Mouse (Mus musculus) embryonic facial prominence, embryonic 12.5 days (tissue): Measurements from ENCODE around the gene Ski. TPM values are rescaled to one million over a fixed set of nuclear protein-coding genes. Genes with fewer than 3 reads are reported as not detected.
A peak's percentile ranks its signal among the peaks of the same experiment; 100 is the strongest.

Source experiments
- ATAC-seq: fragments of 200-750 bp; cut with Nextera tagmentation; 2 replicates; pipeline ENCODE4 v1.8.0; 2017; ENCODE audit not compliant: insufficient number of reproducible peaks, insufficient read depth, low FRiP score, low TSS enrichment
- H3K27ac ChIP-seq: fragments of 300-500 bp; sonication (generic); 2 replicates; pipeline ENCODE4 v1.5.1; 2016; ENCODE audit warnings: mild to moderate bottlenecking
- H3K27me3 ChIP-seq: fragments of 300-500 bp; sonication (generic); 2 replicates; pipeline ENCODE4 v1.6.1; 2016; ENCODE audit warnings: mild to moderate bottlenecking, moderate library complexity
- H3K36me3 ChIP-seq: fragments of 300-500 bp; sonication (generic); 2 replicates; pipeline ENCODE4 v1.6.1; 2016; ENCODE audit warnings: mild to moderate bottlenecking
- H3K4me1 ChIP-seq: fragments of 300-500 bp; sonication (generic); 2 replicates; pipeline ENCODE4 v1.6.1; 2016
- H3K4me2 ChIP-seq: fragments of 300-500 bp; sonication (generic); replicated peaks from 2 replicates; pipeline ENCODE4 v1.6.1; 2016; ENCODE audit warnings: mild to moderate bottlenecking, moderate library complexity
- H3K4me3 ChIP-seq: fragments of 300-500 bp; sonication (generic); 2 replicates; pipeline ENCODE4 v1.5.1; 2016; ENCODE audit warnings: mild to moderate bottlenecking
- H3K9ac ChIP-seq: fragments of 300-500 bp; sonication (generic); 2 replicates; pipeline ENCODE4 v1.6.1; 2016; ENCODE audit warnings: mild to moderate bottlenecking, moderate library complexity
- H3K9me3 ChIP-seq: fragments of 300-500 bp; sonication (generic); 2 replicates; pipeline ENCODE4 v1.6.1; 2016; ENCODE audit warnings: mild to moderate bottlenecking, moderate library complexity
- WGBS: fragments of 180-500 bp; shearing (Covaris S2); methylation state at CpG from one replicate; pipeline ENCODE4 v1.1.7; 2016; 5-methylcytosine and 5-hydroxymethylcytosine counted together
- polyA plus RNA-seq: library from polyadenylated mRNA; unstranded; fragments of >200 nt; fragmentation: Nextera tagmentation; extraction: Ambion mirVana; gene quantifications from 2 replicates; pipeline ENCODE4 v1.2.1, GENCODE M21; 2016

Ski gene
- polyA plus RNA-seq, 1 experiment from 2014 or later: 17.7 TPM

DNA sequence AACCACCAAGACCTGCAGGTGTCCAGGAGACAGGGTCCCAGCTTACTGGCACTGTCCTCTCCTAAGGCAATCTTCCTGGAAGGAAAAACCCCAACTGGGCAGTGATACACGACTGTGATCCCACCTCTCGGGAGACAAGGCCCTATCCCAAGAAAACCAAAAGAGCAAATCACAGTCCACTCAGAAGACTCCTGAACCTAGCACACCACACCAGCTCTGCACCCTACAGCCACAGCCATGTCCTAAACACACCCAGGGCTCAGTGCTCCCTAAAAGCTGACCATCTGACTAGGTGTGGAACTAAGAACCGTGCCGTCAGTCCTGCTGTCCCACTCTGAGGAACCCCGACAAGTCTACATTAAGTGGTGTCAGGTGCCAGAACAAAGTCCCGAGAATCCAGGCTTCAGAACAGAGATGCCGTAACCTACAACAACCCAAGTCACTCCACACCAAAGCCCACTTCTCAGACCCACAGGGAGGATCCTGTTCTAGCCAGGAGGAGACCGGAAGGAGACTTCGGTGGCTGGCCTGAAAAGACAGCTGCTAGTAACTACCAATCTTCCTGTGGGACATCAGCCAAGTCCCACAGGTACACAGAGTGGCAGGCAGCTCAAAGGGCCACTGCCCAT, 4.2 kb downstream of the Ski start:
- no peak overlapping the region for H3K27ac ChIP-seq
- WGBS: 63% methylated on average over 9 of the region's 9 CpGs
- no peak for ATAC-seq
- H3K9ac ChIP-seq: 0 out of 2 replicates have a peak overlapping the region, but pooled peaks have one; percentile 99
- peaks cover 69% of the 10 kb centered on the region for H3K4me1 ChIP-seq
- H3K9me3 ChIP-seq: no peaks in the 10 kb centered on the region
- no peaks in the 10 kb centered on the region for H3K36me3 ChIP-seq
- no peaks in the 10 kb centered on the region for H3K27me3 ChIP-seq
- H3K4me2 ChIP-seq: peak overlapping the region; percentile 92
- H3K4me3 ChIP-seq: peak overlapping the region; percentile 66

DNA sequence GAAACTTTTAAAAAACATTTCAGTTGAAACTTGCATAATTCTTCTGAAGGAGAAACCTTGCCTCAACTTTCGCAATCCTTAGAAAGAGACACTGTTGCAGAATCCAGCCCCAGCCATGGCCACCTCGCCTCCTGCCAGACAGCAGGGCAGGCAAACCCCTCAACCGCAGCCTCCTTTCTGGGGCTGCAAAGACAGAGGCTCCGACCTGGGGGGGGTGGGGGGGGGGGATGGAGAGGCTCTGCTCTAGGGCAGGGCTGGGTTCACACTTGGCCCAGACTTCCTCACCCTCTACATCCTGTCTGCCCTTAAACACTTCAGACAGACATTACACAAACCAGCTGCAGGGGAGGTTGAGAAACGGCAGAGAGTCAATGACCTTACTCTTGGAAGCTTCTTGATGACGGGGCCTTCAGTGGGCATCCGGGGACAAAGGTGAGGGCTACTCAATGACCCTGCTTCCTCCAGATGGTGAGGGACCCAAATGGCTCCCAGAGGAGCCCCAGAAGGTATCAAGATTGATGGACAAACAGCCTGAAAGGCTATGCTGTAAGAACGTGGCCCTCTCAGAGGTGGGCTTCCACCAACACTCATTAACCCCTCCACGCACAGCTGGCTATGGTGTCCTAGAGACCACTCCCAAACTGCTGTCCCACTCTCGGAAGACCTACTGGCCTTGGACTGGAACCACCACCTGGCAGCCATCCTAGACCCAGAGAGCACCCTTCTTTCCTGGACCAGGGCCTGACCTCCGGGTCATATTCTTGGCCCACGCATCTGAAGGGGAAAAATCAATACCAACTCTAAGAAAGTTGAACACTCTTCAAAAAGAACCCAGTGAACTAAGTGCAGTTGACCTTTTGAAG, 4.9 kb downstream of the Ski start:
- Histone ChIP-seq H3K4me3 (no peak overlapping the region), H3K27ac (no peak overlapping the region), H3K9me3 (no peaks in the 10 kb centered on the region), H3K36me3 (no peaks in the 10 kb centered on the region), H3K4me2 (peak overlapping the region; percentile 92), H3K4me1 (peaks cover 76% of the 10 kb centered on the region), H3K27me3 (no peaks in the 10 kb centered on the region), H3K9ac (no peak overlapping the region)
- no peak for ATAC-seq
- 50% methylated on average over 12 of the region's 12 CpGs for WGBS

DNA sequence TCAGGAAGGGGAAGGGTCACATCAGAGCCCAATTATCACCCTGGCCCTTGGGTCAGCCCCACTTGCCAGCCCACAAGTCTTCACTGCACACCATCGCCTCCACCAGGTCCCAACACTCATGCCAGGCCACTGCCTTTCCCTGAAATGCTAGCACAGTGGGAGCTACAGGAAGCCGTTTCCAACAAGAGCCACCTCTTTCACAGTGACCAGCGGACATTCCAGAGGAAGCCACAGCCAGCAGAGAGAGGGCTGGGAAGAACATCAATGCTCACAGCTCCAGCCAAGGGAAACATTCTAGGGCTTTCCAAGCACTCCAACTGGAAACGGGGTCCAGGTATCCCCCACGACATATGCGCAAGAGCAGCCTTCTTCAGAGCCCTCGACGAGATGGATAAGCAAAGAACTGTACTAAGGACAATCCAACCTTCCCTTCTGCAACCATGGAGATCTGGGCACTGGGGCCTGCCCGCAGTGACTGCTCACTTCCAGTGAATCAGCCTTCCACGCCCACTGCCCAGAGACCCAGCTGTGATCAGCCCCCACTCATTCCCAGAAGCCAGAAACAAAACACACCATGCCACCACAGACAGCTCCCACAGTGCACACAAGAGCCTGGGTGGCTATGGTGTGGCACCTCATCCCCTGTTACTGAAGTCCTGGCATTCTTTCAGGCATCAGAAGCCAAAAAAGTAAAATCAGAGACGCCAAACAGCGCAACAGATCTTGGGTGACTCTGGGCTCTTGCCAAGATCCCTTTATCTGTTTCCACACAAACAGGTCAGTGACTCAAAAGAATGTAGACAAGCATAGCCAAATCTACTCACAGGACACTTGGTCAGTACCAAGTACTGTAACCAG, 6.4 kb downstream of the Ski start:
- 62% methylated on average over 12 of the region's 12 CpGs for WGBS

DNA sequence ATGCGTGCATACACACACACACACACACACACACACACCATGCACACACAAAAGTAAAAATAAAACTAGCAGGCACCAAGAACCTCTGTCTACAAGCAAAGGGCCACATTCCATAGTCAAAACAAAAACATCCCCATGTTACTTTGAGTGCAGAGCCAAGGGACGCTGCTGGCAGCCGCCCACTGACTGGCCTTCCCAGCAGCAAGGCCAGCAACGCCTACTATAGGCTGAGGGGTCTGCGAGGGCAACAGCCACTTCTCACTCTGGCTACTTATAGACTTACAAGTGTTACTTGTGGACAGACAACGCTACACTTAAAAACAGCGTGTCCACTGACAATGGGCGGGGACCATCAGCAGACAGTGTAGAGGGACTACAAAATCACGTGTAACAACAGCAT, 7.2 kb downstream of the Ski start:
- peaks cover 79% of the 10 kb centered on the region for H3K4me1 ChIP-seq
- 64% methylated on average over 9 of the region's 9 CpGs for WGBS
- H3K9me3 ChIP-seq: no peaks in the 10 kb centered on the region
- no peak overlapping the region for H3K27ac ChIP-seq
- H3K27me3 ChIP-seq: no peaks in the 10 kb centered on the region
- no peak overlapping the region for H3K9ac ChIP-seq
- H3K4me2 ChIP-seq: 0 out of 2 replicates have a peak overlapping the region, but pooled peaks have one; percentile 3
- H3K36me3 ChIP-seq: peaks cover 9% of the 10 kb centered on the region; the same call in 1 of the 2 replicates
- no peak for ATAC-seq
- no peak overlapping the region for H3K4me3 ChIP-seq

More for the DNA sequence above, 6.4 kb downstream of the Ski start:
- peaks cover 80% of the 10 kb centered on the region for H3K4me1 ChIP-seq
- no peaks in the 10 kb centered on the region for H3K27me3 ChIP-seq
- H3K4me2 ChIP-seq: peak overlapping the region; percentile 25
- no peak for ATAC-seq
- H3K4me3 ChIP-seq: no peak overlapping the region
- 0 out of 2 replicates have a peak overlapping the region, but pooled peaks have one; percentile 46 for H3K27ac ChIP-seq
- peaks cover under 1% of the 10 kb centered on the region; the same call in 1 of the 2 replicates for H3K36me3 ChIP-seq
- no peak overlapping the region; the same call in 1 of the 2 replicates for H3K9ac ChIP-seq
- H3K9me3 ChIP-seq: no peaks in the 10 kb centered on the region

DNA sequence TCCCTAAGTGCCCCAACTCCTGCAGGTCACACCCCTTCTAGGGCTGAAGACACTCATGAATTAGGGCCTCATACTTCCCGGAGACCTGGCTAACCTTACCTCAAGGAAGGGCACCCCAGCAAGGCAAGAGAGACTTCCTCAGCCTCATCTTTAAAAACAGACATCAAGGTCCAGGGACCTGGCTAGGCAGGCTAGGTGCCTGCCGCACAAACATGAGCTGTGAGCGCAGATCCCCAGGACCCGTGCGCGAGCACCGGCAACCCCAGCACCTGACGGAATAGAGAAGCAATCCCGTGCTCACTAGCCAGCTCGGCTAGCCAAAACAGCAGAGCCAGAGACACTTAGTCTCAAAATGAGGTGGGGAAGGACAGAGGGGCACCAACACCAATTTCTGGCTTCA, 7.6 kb downstream of the Ski start:
- H3K4me1 ChIP-seq: peaks cover 75% of the 10 kb centered on the region
- H3K4me2 ChIP-seq: no peak overlapping the region
- no peaks in the 10 kb centered on the region for H3K27me3 ChIP-seq
- no peak for ATAC-seq
- no peak overlapping the region for H3K27ac ChIP-seq
- WGBS: 76% methylated on average over 10 of the region's 10 CpGs
- no peaks in the 10 kb centered on the region for H3K9me3 ChIP-seq
- H3K4me3 ChIP-seq: no peak overlapping the region
- peaks cover 9% of the 10 kb centered on the region; the same call in 1 of the 2 replicates for H3K36me3 ChIP-seq
- no peak overlapping the region for H3K9ac ChIP-seq

DNA sequence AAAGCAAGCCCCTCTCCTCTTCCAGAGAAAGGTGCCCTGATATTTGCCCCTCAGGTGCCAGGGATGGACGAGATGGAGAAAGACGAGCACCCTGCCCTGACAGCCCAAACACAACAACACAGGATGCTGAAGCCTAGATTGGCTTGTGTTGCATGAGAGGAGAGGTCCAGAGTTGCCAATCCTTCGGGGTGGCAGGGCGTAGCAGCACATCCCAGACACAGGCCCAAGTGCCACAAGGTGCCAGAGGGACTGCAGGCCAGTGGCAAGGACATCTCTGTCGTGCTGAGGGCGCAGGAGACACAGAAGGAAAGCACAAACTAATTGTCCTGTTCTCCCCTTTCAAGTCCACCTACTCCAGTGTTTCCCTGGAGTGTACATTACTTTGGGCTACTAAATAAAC, 8.2 kb downstream of the Ski start:
- no peak overlapping the region for H3K4me3 ChIP-seq
- peak overlapping the region; percentile 8; the same call in 1 of the 2 replicates for H3K9ac ChIP-seq
- peaks cover 70% of the 10 kb centered on the region for H3K4me1 ChIP-seq
- H3K9me3 ChIP-seq: no peaks in the 10 kb centered on the region
- ATAC-seq: no peak
- H3K4me2 ChIP-seq: peak overlapping the region; percentile 4; the same call in 1 of the 2 replicates
- no peaks in the 10 kb centered on the region for H3K27me3 ChIP-seq
- WGBS: 71% methylated on average over 6 of the region's 6 CpGs
- peaks cover 9% of the 10 kb centered on the region; the same call in 1 of the 2 replicates for H3K36me3 ChIP-seq
- H3K27ac ChIP-seq: no peak overlapping the region

DNA sequence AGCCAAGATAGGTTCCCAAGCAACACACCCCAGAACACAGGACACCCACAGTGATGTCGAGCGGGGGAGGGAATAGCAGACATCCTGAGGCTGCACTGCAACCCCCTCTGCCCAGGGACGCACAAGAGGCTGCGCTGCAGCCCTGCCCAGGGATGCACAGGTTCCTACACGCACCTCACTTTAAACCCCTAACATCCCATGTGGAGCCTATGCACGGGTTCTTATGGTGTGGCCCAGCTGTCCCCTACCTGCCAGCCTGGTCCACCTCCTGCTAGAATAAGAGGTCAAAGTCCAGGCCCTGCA, 8.7 kb downstream of the Ski start:
- Histone ChIP-seq H3K4me2 (peak overlapping the region; percentile 4; the same call in 1 of the 2 replicates), H3K4me1 (peaks cover 70% of the 10 kb centered on the region), H3K27me3 (no peaks in the 10 kb centered on the region), H3K27ac (no peak overlapping the region), H3K4me3 (no peak overlapping the region), H3K9me3 (no peaks in the 10 kb centered on the region), H3K36me3 (peaks cover 9% of the 10 kb centered on the region; the same call in 1 of the 2 replicates), H3K9ac (no peak overlapping the region; the same call in 1 of the 2 replicates)
- no peak for ATAC-seq
- WGBS: 78% methylated on average over 6 of the region's 6 CpGs

DNA sequence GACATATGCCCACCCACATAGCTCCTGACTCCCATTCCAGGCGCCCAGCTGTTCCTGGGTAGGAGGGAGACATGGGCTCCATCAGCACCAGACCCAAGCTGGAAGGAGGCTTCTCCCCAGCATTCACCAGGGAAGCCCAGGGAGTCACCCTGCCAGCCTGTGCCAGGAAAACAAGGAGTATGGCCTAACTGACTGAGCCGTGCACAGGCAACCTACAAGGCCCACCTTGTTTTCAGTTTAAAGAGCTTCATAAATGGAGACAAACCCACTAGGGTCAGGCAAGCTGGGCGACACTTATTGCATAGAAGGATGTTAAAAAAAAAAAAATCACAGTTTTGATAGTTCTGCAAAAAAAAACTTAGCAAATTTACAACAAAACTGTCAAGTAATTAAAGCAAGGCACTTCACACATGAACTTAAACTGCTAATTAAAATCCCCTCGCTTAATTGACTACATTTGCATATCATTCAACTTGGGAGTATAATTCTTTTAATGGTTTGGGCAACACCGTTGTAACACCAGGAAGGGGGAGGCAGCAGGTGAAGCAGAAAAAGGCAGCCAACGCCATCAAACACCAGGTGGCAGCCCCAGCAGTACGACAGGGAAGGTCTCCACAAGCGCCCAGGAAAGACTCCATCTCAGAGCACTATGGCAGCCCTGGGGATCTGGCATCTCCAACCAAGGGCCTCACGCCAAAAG, 9.2 kb downstream of the Ski start:
- 75% methylated on average over 9 of the region's 9 CpGs for WGBS
- no peak overlapping the region for H3K9ac ChIP-seq
- H3K27me3 ChIP-seq: no peaks in the 10 kb centered on the region
- no peak for ATAC-seq
- peaks cover 9% of the 10 kb centered on the region; the same call in 1 of the 2 replicates for H3K36me3 ChIP-seq
- peaks cover 70% of the 10 kb centered on the region for H3K4me1 ChIP-seq
- no peak overlapping the region for H3K4me2 ChIP-seq
- H3K9me3 ChIP-seq: no peaks in the 10 kb centered on the region
- H3K4me3 ChIP-seq: no peak overlapping the region
- no peak overlapping the region for H3K27ac ChIP-seq

DNA sequence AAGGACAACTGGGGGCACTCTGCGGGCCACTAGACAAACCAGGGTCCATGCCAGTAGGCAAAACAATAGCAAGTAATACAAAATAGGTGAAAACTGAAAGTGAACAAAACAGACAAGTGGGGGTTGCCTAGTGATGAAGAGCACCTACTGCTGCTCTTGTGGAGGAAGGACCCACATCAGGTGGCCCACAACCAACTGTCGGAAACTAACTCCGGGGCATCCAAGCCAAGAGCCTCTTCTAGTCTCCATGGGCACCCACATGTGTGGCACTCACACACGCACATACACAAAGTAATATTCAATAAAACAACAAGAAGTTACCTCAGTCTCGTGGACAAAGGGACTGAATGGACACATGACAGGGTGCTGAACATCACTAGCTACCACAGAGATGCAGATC, 12.9 kb downstream of the Ski start:
- no peaks in the 10 kb centered on the region for H3K9me3 ChIP-seq
- H3K27ac ChIP-seq: no peak overlapping the region
- no peak overlapping the region for H3K4me2 ChIP-seq
- H3K4me3 ChIP-seq: no peak overlapping the region
- H3K4me1 ChIP-seq: peaks cover 46% of the 10 kb centered on the region
- peaks cover 9% of the 10 kb centered on the region; the same call in 1 of the 2 replicates for H3K36me3 ChIP-seq
- ATAC-seq: no peak
- no peak overlapping the region for H3K9ac ChIP-seq
- WGBS: 94% methylated on average over 5 of the region's 5 CpGs
- no peaks in the 10 kb centered on the region for H3K27me3 ChIP-seq

DNA sequence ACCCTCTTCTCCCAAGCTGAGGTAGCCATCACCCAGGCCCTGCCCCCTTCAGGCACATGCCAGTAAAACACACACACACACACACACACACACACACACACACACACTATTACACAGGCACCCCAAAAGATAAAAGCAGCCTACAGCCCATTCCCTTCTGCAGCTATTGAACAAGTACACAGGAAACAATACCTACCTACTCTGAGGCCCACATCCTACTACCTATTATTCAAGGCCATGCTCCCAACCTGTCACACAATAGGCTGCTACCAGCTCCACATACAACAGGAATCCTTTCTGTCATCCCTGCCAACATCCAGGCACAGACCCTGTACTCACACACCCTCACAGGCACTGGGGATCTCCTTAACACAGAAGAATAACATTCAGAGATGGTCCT, 13.3 kb downstream of the Ski start:
- no peak for ATAC-seq
- Histone ChIP-seq H3K9ac (no peak overlapping the region), H3K9me3 (no peaks in the 10 kb centered on the region), H3K36me3 (peaks cover 9% of the 10 kb centered on the region; the same call in 1 of the 2 replicates), H3K4me3 (no peak overlapping the region), H3K4me2 (no peak overlapping the region), H3K27ac (no peak overlapping the region), H3K4me1 (peaks cover 41% of the 10 kb centered on the region), H3K27me3 (no peaks in the 10 kb centered on the region)

DNA sequence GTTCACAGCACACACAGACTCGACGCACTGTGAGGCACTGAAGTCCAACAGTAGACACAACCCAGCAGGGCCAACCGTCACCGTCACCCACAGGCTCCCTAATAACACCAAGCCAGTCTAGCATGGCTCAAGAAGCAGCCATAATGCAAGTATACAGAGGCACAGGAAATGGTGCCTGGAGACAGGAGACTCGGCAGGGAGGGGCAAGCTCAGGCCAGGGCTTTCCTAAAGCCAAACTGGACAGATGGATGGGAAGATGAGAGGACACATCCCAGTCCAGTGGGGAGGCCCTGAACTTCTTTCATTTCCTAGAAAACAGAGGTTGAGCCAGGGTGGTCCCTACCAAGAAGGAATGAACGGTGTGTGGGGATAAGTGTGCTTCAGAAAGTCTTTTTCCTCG, 13.8 kb downstream of the Ski start:
- Histone ChIP-seq H3K27me3 (no peaks in the 10 kb centered on the region), H3K9me3 (no peaks in the 10 kb centered on the region), H3K27ac (0 out of 2 replicates have a peak overlapping the region, but pooled peaks have one; percentile 37), H3K36me3 (peaks cover 9% of the 10 kb centered on the region; the same call in 1 of the 2 replicates), H3K4me1 (peaks cover 39% of the 10 kb centered on the region), H3K4me3 (no peak overlapping the region), H3K4me2 (no peak overlapping the region), H3K9ac (no peak overlapping the region)
- 54% methylated on average over 7 of the region's 7 CpGs for WGBS
- ATAC-seq: no peak
